Mouse (Mus musculus) gastrocnemius, adult 18-20 months (tissue): ENCODE results near the gene Aldh3b2. TPM values are rescaled to one million over a fixed set of nuclear protein-coding genes. Genes with fewer than 3 reads are reported as not detected.

Experiments
- DNase-seq: peaks from one replicate; pipeline ENCODE4 v3.0.0; 2021; ENCODE audit warnings: low spot score
- total RNA-seq, 2 experiments: library from RNA; stranded (reverse); gene quantifications; 2 replicates each; pipeline ENCODE4 v1.2.3; 2021

Gene Aldh3b2
- total RNA-seq, 2 experiments from 2014 or later: 0.14 to 0.26 TPM

- DNase-seq: peak; percentile 80
Measured at GRCm38 (mm10) chr19:3986334-3986733, 14.2 kb downstream of the Aldh3b2 start, which contains the start of gene Acy3. TSS of gene Acy3 (plus strand) at chr19:3986570.

GRCm38 (mm10) chr19:3988066-3988465 lies 15.9 kb downstream of the Aldh3b2 start:
- no peak for DNase-seq

DNA sequence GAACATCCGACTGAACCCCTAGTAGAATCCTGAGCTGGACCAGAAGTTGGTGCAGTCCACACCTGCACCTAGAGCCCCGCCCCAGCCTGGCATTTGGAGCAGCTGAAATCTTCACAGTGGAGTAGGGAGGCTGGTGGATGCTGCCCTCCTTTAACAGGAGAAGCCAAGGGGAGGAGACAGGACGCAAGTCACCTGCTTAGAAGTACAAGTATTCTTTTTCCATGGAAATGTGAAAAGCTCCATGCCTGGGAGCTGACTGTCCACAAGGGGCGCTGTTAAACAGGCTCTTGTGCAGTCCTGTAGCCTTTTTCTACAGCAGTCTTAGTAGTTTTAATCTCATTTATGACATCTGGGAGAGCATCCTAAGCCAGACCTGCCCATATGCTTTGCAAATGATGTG lies 16.6 kb downstream of the Aldh3b2 start:
- no peak for DNase-seq

- peak; percentile 27 for DNase-seq
Measured at GRCm38 (mm10) chr19:3990804-3991203, 18.7 kb downstream of the Aldh3b2 start.

DNA sequence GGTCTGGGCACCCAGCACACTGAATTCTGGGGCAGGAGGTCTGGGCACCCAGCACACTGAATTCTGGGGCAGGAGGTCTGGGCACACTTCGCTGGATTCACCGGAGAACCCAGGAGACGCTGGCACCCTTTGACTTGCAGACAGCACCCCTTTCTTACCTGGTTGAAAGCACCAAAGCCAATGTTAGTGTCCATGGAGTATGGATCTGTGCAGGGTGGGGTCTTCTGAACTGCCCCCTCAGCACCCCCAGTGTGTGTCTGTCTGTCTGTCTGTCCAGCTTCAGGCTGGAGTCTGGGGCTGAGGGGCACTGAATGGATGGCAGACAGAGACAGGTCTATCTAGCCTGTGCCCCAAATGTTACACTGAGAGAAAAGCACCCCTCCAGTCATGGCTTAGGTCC lies 19.4 kb downstream of the Aldh3b2 start:
- no peak for DNase-seq

- DNase-seq: no peak
Measured at GRCm38 (mm10) chr19:3991966-3992365, 19.8 kb downstream of the Aldh3b2 start.

GRCm38 (mm10) chr19:3992416-3992815 lies 20.3 kb downstream of the Aldh3b2 start, which contains the start of gene Tbx10:
TSS of gene Tbx10 (plus strand) at chr19:3992752.
- DNase-seq: no peak

- no peak for DNase-seq
Measured at GRCm38 (mm10) chr19:3994932-3995331, 22.8 kb downstream of the Aldh3b2 start.

GRCm38 (mm10) chr19:3995505-3995904 lies 23.4 kb downstream of the Aldh3b2 start:
- no peak for DNase-seq

DNA sequence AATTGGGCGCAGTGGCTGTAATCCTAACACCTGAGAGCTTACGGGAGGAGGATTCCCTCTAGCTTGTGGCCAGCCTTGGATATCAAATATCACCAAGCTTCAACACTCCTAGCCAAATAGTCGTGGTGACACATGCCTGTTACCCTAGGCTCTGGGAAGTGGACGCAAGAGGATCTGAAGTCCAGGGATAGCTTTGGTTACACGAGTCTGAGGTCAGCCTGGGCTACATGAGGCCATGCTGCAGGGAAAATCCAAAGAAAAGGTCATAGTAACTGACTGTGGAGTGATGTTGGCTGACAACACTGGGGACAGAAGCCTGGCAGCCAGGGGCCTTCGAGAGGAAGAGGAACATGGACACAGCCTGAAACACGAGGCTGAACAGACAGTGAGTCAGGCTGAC lies 24.0 kb downstream of the Aldh3b2 start:
- peak; percentile 29 for DNase-seq

DNA sequence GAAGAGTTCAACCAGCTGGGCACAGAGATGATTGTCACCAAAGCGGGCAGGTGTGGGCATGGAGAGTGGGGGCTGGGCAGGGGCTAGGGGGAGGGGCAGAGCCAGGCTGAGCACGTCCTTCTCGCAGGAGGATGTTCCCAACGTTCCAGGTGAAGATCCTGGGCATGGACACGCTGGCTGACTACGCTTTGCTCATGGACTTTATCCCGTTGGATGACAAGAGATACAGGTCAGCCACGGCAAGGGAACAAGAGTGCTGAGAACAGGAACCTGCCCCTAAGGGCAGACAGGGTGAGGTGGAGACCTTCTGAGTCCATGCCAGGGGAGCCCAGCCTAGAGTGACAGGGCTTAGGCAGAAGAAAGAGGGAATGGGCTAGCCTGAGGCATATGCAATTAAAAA lies 24.6 kb downstream of the Aldh3b2 start:
- no peak for DNase-seq

DNA sequence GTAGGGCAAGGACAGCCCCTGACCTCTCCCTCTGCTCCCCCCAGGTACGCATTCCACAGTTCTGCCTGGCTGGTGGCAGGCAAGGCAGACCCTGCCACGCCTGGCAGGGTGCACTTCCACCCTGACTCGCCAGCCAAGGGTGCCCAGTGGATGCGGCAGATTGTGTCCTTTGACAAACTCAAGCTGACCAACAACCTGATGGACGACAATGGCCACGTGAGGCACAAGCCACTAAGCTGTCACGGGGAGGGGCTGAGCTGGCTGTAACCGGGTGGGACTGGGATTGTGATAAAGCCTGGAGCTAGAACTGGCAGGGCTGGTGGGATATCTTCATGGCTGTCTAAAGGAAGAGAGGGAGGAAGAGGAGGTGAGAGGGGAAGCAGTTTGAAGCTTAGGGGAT lies 25.1 kb downstream of the Aldh3b2 start:
- DNase-seq: no peak

GRCm38 (mm10) chr19:3998335-3998734 lies 26.2 kb downstream of the Aldh3b2 start:
- DNase-seq: no peak

- no peak for DNase-seq
Measured at GRCm38 (mm10) chr19:3999121-3999730, 27.1 kb downstream of the Aldh3b2 start.

GRCm38 (mm10) chr19:4000119-4000900 lies 28.2 kb downstream of the Aldh3b2 start, which contains the start of the genes Nudt8 and Gm49405:
TSS of gene Nudt8 (plus strand) at chr19:4000580.
TSS of gene Gm49405 (plus strand) at chr19:4000626.
- DNase-seq: peak; percentile 98

- DNase-seq: no peak
Measured at GRCm38 (mm10) chr19:4000949-4001525, 28.9 kb downstream of the Aldh3b2 start.

DNA sequence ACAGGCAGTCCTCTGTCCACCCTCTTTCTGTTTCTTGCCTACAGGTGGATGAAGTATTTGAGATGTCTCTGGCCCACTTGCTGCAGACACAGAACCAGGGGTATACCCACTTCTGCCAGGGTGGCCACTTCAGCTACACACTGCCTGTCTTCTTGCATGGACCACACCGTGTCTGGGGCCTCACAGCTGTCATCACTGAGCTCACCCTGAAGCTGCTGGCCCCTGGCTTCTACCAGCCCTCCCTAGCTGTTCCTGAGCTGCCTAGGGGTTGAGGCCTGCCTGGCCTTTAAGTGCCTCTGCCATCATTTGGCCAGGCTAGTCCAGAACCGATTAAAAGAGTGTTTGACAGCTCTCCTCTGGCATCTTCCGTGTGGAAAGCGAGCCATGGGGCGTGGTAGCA lies 29.6 kb downstream of the Aldh3b2 start:
- no peak for DNase-seq

DNA sequence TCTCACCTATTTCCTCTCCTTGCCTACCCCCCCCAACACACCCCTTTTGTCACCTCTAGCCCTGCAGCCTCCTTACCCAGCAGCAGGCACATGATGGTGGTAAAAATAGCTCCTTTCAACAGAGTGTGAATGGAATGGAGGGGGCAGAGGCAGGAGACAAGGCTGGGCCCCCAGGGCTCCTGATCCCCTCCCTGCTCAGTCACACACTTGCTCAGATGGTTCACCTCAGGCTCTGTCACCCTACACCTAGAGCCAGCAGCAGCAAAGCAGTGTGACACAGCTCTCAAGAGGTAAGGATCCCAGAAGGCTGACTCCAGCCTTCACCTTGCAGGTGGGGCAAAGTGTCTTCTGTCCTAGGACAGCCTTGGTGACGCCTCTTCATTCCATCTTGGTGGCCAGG lies 31.0 kb downstream of the Aldh3b2 start, which contains the start of gene Doc2g:
Doc2g (plus strand) TSS at position 202 of the 400 bp plus-strand sequence.
- DNase-seq: no peak

GRCm38 (mm10) chr19:4003641-4004040 lies 31.5 kb downstream of the Aldh3b2 start:
- no peak for DNase-seq

DNA sequence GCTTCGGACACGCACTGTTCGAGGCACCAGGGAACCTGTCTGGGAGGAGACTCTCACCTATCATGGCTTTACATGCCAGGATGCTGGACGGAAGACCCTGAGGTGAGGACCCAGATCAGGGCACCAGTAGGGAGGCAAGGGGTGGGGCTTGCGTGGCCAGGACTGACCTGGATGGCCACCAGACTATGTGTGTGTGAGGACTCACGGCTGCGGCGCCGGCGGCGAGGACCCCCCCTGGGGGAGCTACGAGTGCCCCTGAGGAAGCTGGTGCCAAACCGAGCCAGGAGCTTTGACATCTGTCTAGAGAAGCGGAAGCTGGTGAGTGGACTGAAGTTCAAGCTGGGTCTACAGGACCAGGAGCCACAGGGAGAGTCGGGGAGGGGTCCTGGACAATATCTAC lies 32.2 kb downstream of the Aldh3b2 start:
- no peak for DNase-seq

- DNase-seq: no peak
Measured at GRCm38 (mm10) chr19:4005091-4005490, 33.0 kb downstream of the Aldh3b2 start.

GRCm38 (mm10) chr19:4005971-4006370 lies 33.8 kb downstream of the Aldh3b2 start:
- no peak for DNase-seq
